Comparison of ENCODE assay signal across 7 mouse cellular contexts in genomic region chr12:51377003-51377887, GRCm38 (mm10). TPM values are rescaled to one million over a fixed set of nuclear protein-coding genes. Genes with fewer than 3 reads are reported as not detected.
A peak's percentile ranks its signal among the peaks of the same experiment; 100 is the strongest.
DNase-seq lines count a peak whose midpoint lies in the region; ATAC-seq lines count a peak whose summit lies in the region.

Gene Scfd1, plus strand, starts transcription at chr12:51377510.

- WGBS in intestine, embryonic 15.5 days, result under 1% methylated on average over 34 of the region's 34 CpGs
- 1% methylated on average over 34 of the region's 34 CpGs for WGBS in midbrain, embryonic 10.5 days

- H3K4me3 ChIP-seq in intestine, embryonic 15.5 days (replicated peaks), result peak within 1 kb of the TSS; percentile 62
- peak within 1 kb of the TSS; percentile 79 for H3K4me3 ChIP-seq in midbrain, embryonic 10.5 days

- no peaks in the 10 kb centered on the region for H3K36me3 ChIP-seq in intestine, embryonic 15.5 days
- H3K36me3 ChIP-seq in midbrain, embryonic 10.5 days, result peaks cover 41% of the 10 kb centered on the region

- H3K9ac ChIP-seq in intestine, embryonic 15.5 days, result peak within 1 kb of the TSS; percentile 74

- ATAC-seq in intestine, embryonic 15.5 days, result peak; percentile 100

- H3K4me1 ChIP-seq in intestine, embryonic 15.5 days (replicated peaks), result no peaks in the 10 kb centered on the region
- H3K4me1 ChIP-seq in midbrain, embryonic 10.5 days, result peaks cover 6% of the 10 kb centered on the region; the same call in 1 of the 2 replicates

- H3K27ac ChIP-seq in intestine, embryonic 15.5 days, result peak within 1 kb of the TSS; percentile 75
- H3K27ac ChIP-seq in midbrain, embryonic 10.5 days (replicated peaks), result peak within 1 kb of the TSS; percentile 92

- H3K27me3 ChIP-seq in intestine, embryonic 15.5 days (replicated peaks), result no peaks in the 10 kb centered on the region
- H3K27me3 ChIP-seq in midbrain, embryonic 10.5 days (ENCODE audit: low read depth, poor library complexity, severe bottlenecking), result no peaks in the 10 kb centered on the region

- no peaks in the 10 kb centered on the region for H3K9me3 ChIP-seq in intestine, embryonic 15.5 days
- H3K9me3 ChIP-seq in midbrain, embryonic 10.5 days (replicated peaks), result no peaks in the 10 kb centered on the region

- H3K4me2 ChIP-seq in intestine, embryonic 15.5 days (replicated peaks), result peak within 1 kb of the TSS; percentile 56

- peak; percentile 96 for DNase-seq in adrenal gland, adult 2 months
- peak; percentile 88 for DNase-seq in embryo, embryonic 11.5 days (ENCODE audit: low read depth, low spot score)
- peak; percentile 86 to 89 for DNase-seq in gastrocnemius, postnatal 36 days
- peak; percentile 94 to 97 for DNase-seq in left cerebral cortex, postnatal 25 days (ENCODE audit: low spot score in 2 of 2)
- DNase-seq in midbrain, embryonic 10.5 days (ENCODE audit: low spot score), result peak; percentile 94
- peak; percentile 91 for DNase-seq in right cerebral cortex, postnatal 4 days

- intact Hi-C loops in gastrocnemius, postnatal 36 days (cut with DNase I), result no loop called here
- intact Hi-C loops in left cerebral cortex, postnatal 25 days (cut with DNase I), result loop anchor here (1.0 to 10.0 kb wide), 2 partner anchors 29 to 2002 kb away; partner anchors contain the start of gene G2e3

RNA-seq across cellular contexts. Expression of gene Scfd1, which starts in this region (rescaled TPM):
- total RNA-seq in adrenal gland, adult 2 months (2021), result 10 to 100 TPM; 65.3 to 69.9 TPM
- polyA plus RNA-seq in adrenal gland, adult 2 months (2012; rRNA removed), result 1.9 and 2.6 TPM in 2 replicates
- 10 to 100 TPM; 14.4 to 17.8 TPM for total RNA-seq in gastrocnemius, postnatal 36 days (2021)
- 73.7 and 77.4 TPM in 2 replicates for polyA plus RNA-seq in intestine, embryonic 15.5 days (2015; fragmentation: Nextera tagmentation; extraction: Ambion mirVana)
- total RNA-seq in left cerebral cortex, postnatal 25 days (2021), result 10 to 100 TPM; 38.1 to 40.7 TPM
- 65.2 and 70.0 TPM in 2 replicates for polyA plus RNA-seq in midbrain, embryonic 10.5 days (2016; fragmentation: Nextera tagmentation; extraction: Ambion mirVana)

Comparison
In these comparisons a context has a peak if more than half of its experiments do, and no peak if none do; other contexts are left out.
1. Peak in every context shown above with its lines: DNase-seq, ATAC-seq, H3K4me3 ChIP-seq and H3K27ac ChIP-seq.
2. RNA of gene Scfd1 (polyA plus RNA-seq): 73.7 to 77.4 TPM in intestine, embryonic 15.5 days and 65.2 to 70.0 TPM in midbrain, embryonic 10.5 days; 1.9 to 2.6 TPM in adrenal gland, adult 2 months; every median in the first group is over 10 times any median in the second.